Mouse (Mus musculus) thymus, adult 2 months (tissue): ENCODE measurements around the gene Hormad1. TPM values are rescaled to one million over a fixed set of nuclear protein-coding genes. Genes with fewer than 3 reads are reported as not detected.
"Not testable (repeated sequence)": the region's sequence is repeated elsewhere in the genome, so short reads cannot be mapped to it uniquely, and the experiment has no call there.

Experiments used
- DNase-seq: peaks from one replicate; pipeline ENCODE4 v3.0.0; 2021
- H3K27ac ChIP-seq: fragments of 200-500 bp; 2 replicates; pipeline ENCODE4 v1.5.1; 2012; ENCODE audit warnings: low read length, control low read depth; ENCODE audit not compliant: control insufficient read depth, insufficient read depth
- H3K27me3 ChIP-seq: fragments of 200-500 bp; 2 replicates; pipeline ENCODE4 v1.6.1; 2012; ENCODE audit warnings: mild to moderate bottlenecking, low read length, moderate library complexity, mixed read lengths; ENCODE audit not compliant: control insufficient read depth, insufficient read depth
- H3K36me3 ChIP-seq: fragments of 200-500 bp; 2 replicates; pipeline ENCODE4 v1.6.1; 2012; ENCODE audit warnings: mild to moderate bottlenecking, low read length, moderate library complexity; ENCODE audit not compliant: control insufficient read depth, insufficient read depth
- H3K4me1 ChIP-seq: fragments of 200-500 bp; replicated peaks from 2 replicates; pipeline ENCODE4 v1.6.1; 2012; ENCODE audit warnings: low read length; ENCODE audit not compliant: control insufficient read depth, insufficient read depth
- H3K4me3 ChIP-seq: fragments of 200-500 bp; 2 replicates; pipeline ENCODE4 v1.5.1; 2012; ENCODE audit warnings: mild to moderate bottlenecking, low read length, control low read depth, moderate library complexity; ENCODE audit not compliant: control insufficient read depth, insufficient read depth
- CTCF ChIP-seq: fragments of 200-500 bp; IDR thresholded peaks from 2 replicates; pipeline ENCODE4 v1.5.1; 2012; ENCODE audit warnings: mild to moderate bottlenecking, control low read depth, low read length, moderate library complexity, borderline replicate concordance; ENCODE audit not compliant: control insufficient read depth, poor library complexity, insufficient read depth; ENCODE audit errors: extremely low read depth
- POLR2A ChIP-seq: fragments of 200-500 bp; IDR thresholded peaks from 2 replicates; pipeline ENCODE4 v1.6.1; 2012; ENCODE audit warnings: mild to moderate bottlenecking, low read length, control low read depth, moderate library complexity; ENCODE audit not compliant: control insufficient read depth, poor library complexity, insufficient read depth; ENCODE audit errors: extremely low read depth
- WGBS: fragments of 180-500 bp; shearing (Covaris S2); methylation state at CpG from one replicate; pipeline ENCODE4 v1.1.7; 2018; 5-methylcytosine and 5-hydroxymethylcytosine counted together
- polyA plus RNA-seq: library from polyadenylated mRNA; depleted of rRNA; stranded (reverse); fragments of >200 nt; gene quantifications from 2 replicates; pipeline ENCODE4 v1.2.3, GENCODE M21; 2012

Gene Hormad1
- polyA plus RNA-seq, 1 experiment = not detected

GRCm38 (mm10) chr3:95621241-95621640 is 61.8 kb downstream of the Hormad1 start:
- no peak for TF ChIP-seq CTCF
- TF ChIP-seq POLR2A = no peak
- Histone ChIP-seq H3K27me3 (no peaks in the 10 kb centered on the region), H3K4me1 (peaks cover 4% of the 10 kb centered on the region; the same call in 1 of the 2 replicates), H3K4me3 (no peak overlapping the region), H3K27ac (no peak overlapping the region), H3K36me3 (peaks cover 29% of the 10 kb centered on the region)
- DNase-seq = no peak
- 93% methylated on average over 1 of the region's 1 CpGs for WGBS

- not testable (repeated sequence) for H3K4me3 ChIP-seq, DNase-seq, H3K27me3 ChIP-seq, H3K27ac ChIP-seq, H3K4me1 ChIP-seq
- 98% methylated on average over 20 of the region's 20 CpGs for WGBS
- peaks cover 23% of the 10 kb centered on the region for H3K36me3 ChIP-seq
These were observed 62.9 kb downstream of the Hormad1 start for GRCm38 (mm10) chr3:95622421-95622820.

GRCm38 (mm10) chr3:95623551-95623950 is 64.1 kb downstream of the Hormad1 start:
- DNase-seq = no peak
- H3K4me3 ChIP-seq = no peak overlapping the region
- peaks cover 27% of the 10 kb centered on the region; the same call in 1 of the 2 replicates for H3K36me3 ChIP-seq
- no peak for TF ChIP-seq POLR2A
- TF ChIP-seq CTCF = no peak
- H3K4me1 ChIP-seq = peaks cover 4% of the 10 kb centered on the region; the same call in 1 of the 2 replicates
- no peaks in the 10 kb centered on the region for H3K27me3 ChIP-seq
- H3K27ac ChIP-seq = no peak overlapping the region
- WGBS = 72% methylated on average over 2 of the region's 2 CpGs

- H3K27me3 ChIP-seq, DNase-seq, H3K27ac ChIP-seq, H3K4me3 ChIP-seq, H3K4me1 ChIP-seq: not testable (repeated sequence)
- WGBS = 86% methylated on average over 5 of the region's 5 CpGs
- peaks cover 28% of the 10 kb centered on the region; the same call in 1 of the 2 replicates for H3K36me3 ChIP-seq
These were observed 64.6 kb downstream of the Hormad1 start for GRCm38 (mm10) chr3:95623991-95624515.

- H3K27me3 ChIP-seq = no peaks in the 10 kb centered on the region
- H3K36me3 ChIP-seq = peaks cover 31% of the 10 kb centered on the region
- TF ChIP-seq CTCF (0 out of 2 replicates have a peak, but pooled peaks have one; percentile 36), POLR2A (peak; percentile 45; the same call in 1 of the 2 replicates)
- H3K27ac ChIP-seq = peak within 1 kb of the TSS; percentile 69; the same call in 1 of the 2 replicates
- peak; percentile 96 for DNase-seq
- H3K4me3 ChIP-seq = peak within 1 kb of the TSS; percentile 72
- WGBS = under 1% methylated on average over 44 of the region's 44 CpGs
- peaks cover 4% of the 10 kb centered on the region; the same call in 1 of the 2 replicates for H3K4me1 ChIP-seq
These were observed 65.4 kb downstream of the Hormad1 start, which contains the start of gene Ensa for GRCm38 (mm10) chr3:95624628-95625503. Gene Ensa, plus strand, starts transcription at chr3:95624993.

GRCm38 (mm10) chr3:95627763-95628162 is 68.3 kb downstream of the Hormad1 start:
- H3K36me3 ChIP-seq = peaks cover 53% of the 10 kb centered on the region
- TF ChIP-seq POLR2A (no peak), CTCF (no peak)
- H3K4me3 ChIP-seq = no peak overlapping the region
- H3K27me3 ChIP-seq = no peaks in the 10 kb centered on the region
- H3K4me1 ChIP-seq = peaks cover 4% of the 10 kb centered on the region; the same call in 1 of the 2 replicates
- 92% methylated on average over 5 of the region's 5 CpGs for WGBS
- no peak for DNase-seq
- H3K27ac ChIP-seq = no peak overlapping the region
